Mouse (Mus musculus) heart, postnatal 0 days (tissue): ENCODE data around the gene Wee2.

Experiments
- CTCF ChIP-seq: IDR thresholded peaks from 2 replicates; pipeline ENCODE4 v1.5.1; 2016; ENCODE audit warnings: antibody characterized with exemption, control low read depth, low read depth
- EP300 ChIP-seq: IDR thresholded peaks from 2 replicates; pipeline ENCODE4 v1.6.1; 2016; ENCODE audit warnings: antibody characterized with exemption, low read depth

GRCm38 (mm10) chr6:40431812-40432211, 7.1 kb upstream of the Wee2 start:
- no peak for TF ChIP-seq CTCF
- TF ChIP-seq EP300, result no peak
